Mouse (Mus musculus) testis, adult 2 months (tissue): ENCODE data around the gene Zmiz2. TPM values are rescaled to one million over a fixed set of nuclear protein-coding genes. Genes with fewer than 3 reads are reported as not detected.
A peak's percentile ranks its signal among the peaks of the same experiment; 100 is the strongest.
"Not testable (repeated sequence)": the region's sequence is repeated elsewhere in the genome, so short reads cannot be mapped to it uniquely, and the experiment has no call there.

Experiments
- H3K27ac ChIP-seq: fragments of 200-500 bp; 2 replicates; pipeline ENCODE4 v1.5.1; 2012; ENCODE audit warnings: low read depth, low read length; ENCODE audit not compliant: control insufficient read depth, insufficient read depth
- H3K27me3 ChIP-seq: fragments of 200-500 bp; 2 replicates; pipeline ENCODE4 v1.6.1; 2012; ENCODE audit warnings: mild to moderate bottlenecking, low read length, moderate library complexity; ENCODE audit not compliant: control insufficient read depth, insufficient read depth
- H3K36me3 ChIP-seq: fragments of 200-500 bp; 2 replicates; pipeline ENCODE4 v1.6.1; 2012; ENCODE audit warnings: mild to moderate bottlenecking, low read length; ENCODE audit not compliant: control insufficient read depth, insufficient read depth
- H3K4me1 ChIP-seq: fragments of 200-500 bp; 2 replicates; pipeline ENCODE4 v1.6.1; 2012; ENCODE audit warnings: low read length; ENCODE audit not compliant: control insufficient read depth, insufficient read depth
- H3K4me3 ChIP-seq: fragments of 200-500 bp; 2 replicates; pipeline ENCODE4 v1.5.1; 2012; ENCODE audit warnings: low read depth, mild to moderate bottlenecking, low read length, moderate library complexity, mixed read lengths; ENCODE audit not compliant: control insufficient read depth
- CTCF ChIP-seq: fragments of 200-500 bp; IDR thresholded peaks from 2 replicates; pipeline ENCODE4 v1.5.1; 2012; ENCODE audit warnings: low read depth, mild to moderate bottlenecking, inconsistent platforms, low read length, moderate library complexity; ENCODE audit not compliant: control insufficient read depth, insufficient read depth, insufficient replicate concordance
- POLR2A ChIP-seq: fragments of 200-500 bp; IDR thresholded peaks from 2 replicates; pipeline ENCODE4 v1.6.1; 2012; ENCODE audit warnings: low read depth, mild to moderate bottlenecking, inconsistent platforms, low read length, moderate library complexity; ENCODE audit not compliant: control insufficient read depth
- polyA plus RNA-seq: library from polyadenylated mRNA; depleted of rRNA; stranded (reverse); fragments of >200 nt; gene quantifications from 2 replicates; pipeline ENCODE4 v1.2.3, GENCODE M21; 2012

The Zmiz2 gene
- polyA plus RNA-seq, 1 experiment = 160 TPM

DNA sequence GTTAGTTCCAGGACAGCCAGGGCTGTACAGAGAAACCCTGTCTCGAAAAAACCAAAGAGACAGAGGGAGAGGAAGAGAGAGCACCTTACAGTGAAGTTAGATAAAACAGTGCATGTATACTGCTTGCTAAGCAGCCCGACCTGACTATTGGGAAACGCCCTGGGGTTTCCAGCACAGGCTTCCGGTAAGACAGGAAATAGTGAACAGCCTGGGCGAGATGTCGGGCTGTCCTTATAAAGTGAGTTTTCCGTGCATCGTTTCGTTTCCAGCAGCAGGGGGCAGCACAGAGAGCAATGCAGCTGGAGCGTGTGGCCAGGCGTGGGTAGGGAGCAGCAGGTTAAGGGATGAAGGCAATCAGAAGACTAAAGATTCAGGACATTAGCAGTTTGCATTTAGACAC is 23.0 kb upstream of the Zmiz2 start:
- no peak overlapping the region for H3K4me3 ChIP-seq
- H3K27ac ChIP-seq = no peak overlapping the region
- H3K36me3 ChIP-seq = no peaks in the 10 kb centered on the region
- H3K27me3 ChIP-seq = no peaks in the 10 kb centered on the region
- TF ChIP-seq POLR2A (no peak), CTCF (peak; percentile 83; the same call in 1 of the 2 replicates)
- peaks cover 2% of the 10 kb centered on the region; the same call in 1 of the 2 replicates for H3K4me1 ChIP-seq

DNA sequence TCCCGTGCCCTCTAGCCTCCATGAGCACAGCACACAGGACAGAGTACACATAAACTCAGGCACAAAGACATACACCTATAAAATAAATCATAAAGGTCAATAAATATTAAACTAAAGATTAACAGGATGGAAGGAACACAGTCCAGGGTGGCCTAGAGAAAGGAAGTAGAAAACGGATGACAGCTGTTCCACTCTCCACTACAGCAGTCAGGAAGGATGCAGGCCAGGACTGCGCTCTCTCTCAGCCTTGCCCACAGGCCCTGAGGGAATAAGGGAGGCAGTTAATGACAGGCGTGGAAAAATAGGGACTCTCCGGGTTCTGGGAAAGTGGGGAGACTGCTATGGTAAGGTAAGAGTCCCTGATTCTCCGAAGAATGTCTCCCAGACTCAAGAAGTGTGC is 22.4 kb upstream of the Zmiz2 start:
- TF ChIP-seq POLR2A (no peak), CTCF (no peak)
- Histone ChIP-seq H3K27ac (no peak overlapping the region), H3K27me3 (no peaks in the 10 kb centered on the region), H3K36me3 (no peaks in the 10 kb centered on the region), H3K4me1 (peaks cover 2% of the 10 kb centered on the region; the same call in 1 of the 2 replicates), H3K4me3 (no peak overlapping the region)

DNA sequence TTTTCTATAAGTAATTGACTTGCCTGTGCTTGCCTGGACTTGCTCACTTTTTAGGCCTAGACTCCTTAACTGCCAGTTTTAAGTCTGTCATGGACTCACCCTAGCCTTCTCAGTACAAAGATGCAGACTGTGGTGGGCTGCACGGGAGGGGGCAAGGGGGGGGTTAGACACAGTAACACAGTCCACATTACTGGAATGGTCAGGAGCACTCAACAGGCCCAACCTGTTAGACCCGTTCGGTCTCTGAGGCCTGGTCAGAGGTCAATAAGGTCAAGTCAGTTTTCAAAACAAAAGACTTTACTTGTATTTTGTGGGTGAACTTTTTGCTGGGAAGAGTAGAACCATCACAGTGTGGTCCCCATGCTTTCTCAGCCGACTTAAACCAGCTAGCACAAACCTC is 21.7 kb upstream of the Zmiz2 start:
- Histone ChIP-seq H3K4me1 (peaks cover 4% of the 10 kb centered on the region; the same call in 1 of the 2 replicates), H3K27ac (no peak overlapping the region), H3K4me3 (no peak overlapping the region), H3K36me3 (no peaks in the 10 kb centered on the region), H3K27me3 (no peaks in the 10 kb centered on the region)
- TF ChIP-seq CTCF (no peak), POLR2A (no peak)

DNA sequence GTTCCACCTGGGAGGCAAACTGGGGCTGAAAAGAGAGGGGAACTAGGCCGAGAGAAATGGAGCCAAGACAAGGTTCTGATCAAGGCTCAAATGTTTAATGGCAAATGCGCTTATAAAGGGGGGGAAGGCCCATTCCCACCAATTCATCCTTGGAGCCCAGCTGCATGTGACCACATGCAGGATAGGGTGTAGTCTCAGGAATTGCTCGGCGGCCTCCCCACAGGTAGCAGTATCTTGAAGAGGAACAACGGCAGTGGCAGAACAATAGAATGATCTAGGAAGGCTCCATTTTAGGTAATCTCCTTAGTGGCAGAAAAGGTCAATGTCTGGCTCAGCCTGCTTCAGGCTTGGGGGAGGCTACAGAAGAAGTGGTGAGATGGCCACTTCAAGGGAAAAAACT is 20.9 kb upstream of the Zmiz2 start:
- not testable (repeated sequence) for H3K27ac ChIP-seq, H3K36me3 ChIP-seq, H3K27me3 ChIP-seq, H3K4me3 ChIP-seq, H3K4me1 ChIP-seq

DNA sequence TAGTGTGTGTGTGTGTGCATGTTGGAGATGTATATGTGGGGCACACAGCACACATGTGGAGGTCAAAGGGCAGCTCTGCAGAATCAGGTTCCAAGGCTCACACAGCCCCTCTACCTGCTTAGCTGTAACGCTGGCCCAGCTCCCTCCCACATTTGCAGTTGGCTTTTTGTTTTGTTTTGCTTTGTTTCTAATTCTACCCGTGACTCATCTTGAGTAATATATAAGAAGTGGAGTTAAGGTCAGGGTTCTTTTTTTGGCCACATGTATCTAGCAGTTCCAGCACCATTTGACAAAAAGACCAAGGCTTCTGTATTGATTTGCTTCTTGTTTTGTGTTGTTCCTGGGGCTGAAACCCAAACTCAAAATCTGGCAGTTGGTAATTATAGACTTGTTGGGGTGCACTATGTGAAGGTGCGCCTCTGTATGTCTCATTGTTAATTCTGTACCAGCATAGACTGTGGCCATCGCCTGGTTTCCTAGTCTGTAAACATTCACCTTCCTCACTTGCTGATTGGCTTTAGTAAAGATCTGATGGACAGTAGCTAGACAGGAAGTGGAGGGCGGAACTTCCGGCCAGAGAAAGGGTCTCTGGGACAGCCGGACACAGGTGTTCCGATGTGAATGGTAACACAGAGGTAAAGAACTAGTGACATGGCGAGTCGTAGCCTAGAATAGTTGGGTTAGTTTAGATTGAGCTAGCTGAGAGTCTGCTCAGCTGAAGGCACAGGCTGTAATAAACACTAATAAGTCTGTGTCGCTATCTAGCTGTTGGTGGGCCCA is 17.3 kb upstream of the Zmiz2 start:
- H3K36me3 ChIP-seq = no peaks in the 10 kb centered on the region
- H3K27ac ChIP-seq = no peak overlapping the region
- peaks cover 2% of the 10 kb centered on the region for H3K4me1 ChIP-seq
- H3K27me3 ChIP-seq = no peaks in the 10 kb centered on the region
- peak overlapping the region; percentile 77 for H3K4me3 ChIP-seq
- TF ChIP-seq CTCF (no peak), POLR2A (no peak)

DNA sequence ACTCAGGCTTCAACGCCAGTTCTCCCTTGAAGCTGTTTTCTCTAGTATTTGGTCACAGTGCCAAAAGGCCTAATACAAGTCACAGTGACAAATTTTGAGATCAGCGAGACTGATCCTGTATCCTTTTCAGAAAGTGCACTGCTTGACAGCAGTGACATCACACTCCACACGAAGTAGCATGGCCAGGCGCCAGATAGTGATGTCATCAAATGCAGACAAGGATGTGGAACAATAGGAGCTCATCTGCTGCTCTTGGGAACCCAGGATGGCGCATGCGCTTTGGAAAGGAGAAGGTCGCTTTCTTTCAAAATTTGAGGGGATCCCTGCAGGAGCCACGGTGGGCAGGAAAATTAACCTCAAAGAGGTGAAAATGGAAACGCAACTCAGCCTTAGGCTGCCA is 16.1 kb upstream of the Zmiz2 start:
- Histone ChIP-seq H3K4me1 (peaks cover 2% of the 10 kb centered on the region), H3K4me3 (peak overlapping the region; percentile 77), H3K27ac (no peak overlapping the region), H3K36me3 (no peaks in the 10 kb centered on the region), H3K27me3 (no peaks in the 10 kb centered on the region)
- TF ChIP-seq CTCF = no peak
- no peak for TF ChIP-seq POLR2A

DNA sequence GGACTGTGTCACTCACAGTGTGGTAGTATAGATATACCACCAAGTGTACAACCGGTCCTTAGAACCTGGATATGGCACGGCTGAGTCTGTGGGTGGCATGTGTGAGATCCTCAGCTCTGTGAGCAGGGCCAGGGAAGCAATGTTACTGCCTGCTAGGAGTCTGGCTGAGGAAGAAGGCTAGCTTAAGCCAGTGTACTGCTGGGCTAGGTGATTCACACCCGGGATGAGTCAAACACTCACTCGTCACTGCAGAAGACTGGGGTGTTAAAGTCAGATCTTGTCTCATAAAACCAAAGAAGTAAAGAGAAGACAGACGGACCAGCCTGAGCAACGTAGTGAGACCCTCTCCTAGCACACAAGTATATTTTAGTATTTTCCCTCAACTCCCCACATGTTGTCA is 8.0 kb upstream of the Zmiz2 start:
- Histone ChIP-seq H3K4me3 (no peak overlapping the region), H3K27me3 (no peaks in the 10 kb centered on the region), H3K27ac (no peak overlapping the region), H3K4me1 (no peaks in the 10 kb centered on the region), H3K36me3 (no peaks in the 10 kb centered on the region)
- TF ChIP-seq CTCF = no peak
- no peak for TF ChIP-seq POLR2A

DNA sequence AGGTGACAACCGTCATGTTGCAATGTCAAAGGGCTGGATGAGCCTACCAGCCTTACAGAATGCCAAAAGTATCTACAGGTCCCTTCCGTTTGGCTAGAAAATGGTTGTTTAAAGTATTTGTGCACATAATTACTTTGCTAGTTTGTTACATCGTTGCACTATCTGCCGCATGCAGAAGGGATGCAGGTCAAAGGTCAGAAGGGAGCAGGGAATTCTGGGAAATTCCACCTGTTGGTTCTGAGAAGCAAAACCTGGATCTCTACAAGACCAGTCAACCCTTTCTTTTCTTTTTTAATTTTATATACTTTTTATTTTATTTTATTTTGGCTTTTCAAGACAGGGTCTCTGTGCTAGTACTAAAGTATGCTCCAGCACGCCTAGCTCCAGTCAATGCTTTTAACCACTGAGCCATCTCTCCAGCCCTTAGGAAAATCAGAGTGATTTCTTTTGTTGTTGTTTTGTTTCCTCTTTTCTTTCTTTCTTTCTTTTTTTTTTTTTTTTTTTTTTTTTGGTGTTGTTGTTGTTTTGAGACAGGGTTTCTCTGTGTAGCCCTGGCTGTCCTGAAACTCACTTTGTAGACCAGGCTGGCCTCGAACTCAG is 648 bp upstream of the Zmiz2 start:
- TF ChIP-seq CTCF = no peak
- peak overlapping the region; percentile 97 for H3K27ac ChIP-seq
- H3K4me1 ChIP-seq = peaks cover 3% of the 10 kb centered on the region; the same call in 1 of the 2 replicates
- H3K36me3 ChIP-seq = no peaks in the 10 kb centered on the region; the same call in 1 of the 2 replicates
- peak overlapping the region; percentile 99 for H3K4me3 ChIP-seq
- no peaks in the 10 kb centered on the region for H3K27me3 ChIP-seq
